Mouse (Mus musculus) heart, embryonic 14.5 days (tissue): ENCODE measurements around the gene Gm29735. TPM values are rescaled to one million over a fixed set of nuclear protein-coding genes. Genes with fewer than 3 reads are reported as not detected.
"Not testable (repeated sequence)": the region's sequence is repeated elsewhere in the genome, so short reads cannot be mapped to it uniquely, and the experiment has no call there.

Source experiments
- ATAC-seq: fragments of 200-750 bp; cut with Nextera tagmentation; 2 replicates; pipeline ENCODE4 v1.8.0; 2017; ENCODE audit warnings: low read depth, moderate TSS enrichment; ENCODE audit not compliant: insufficient number of reproducible peaks, insufficient read depth, low FRiP score
- H3K27ac ChIP-seq, 2 experiments: fragments of 200-500 bp in 1 of 2; fragments of 300-500 bp in 1 of 2; sonication (generic) in 1 of 2; replicated peaks in 1 of 2; 2 replicates each; pipeline ENCODE4 v1.5.1; 2012 to 2014; ENCODE audit warnings: low read depth in 2 of 2, low read length in 2 of 2, control low read depth in 1 of 2, mild to moderate bottlenecking in 1 of 2, mixed read lengths in 1 of 2; ENCODE audit not compliant: control insufficient read depth in 1 of 2, insufficient read depth in 1 of 2
- H3K27me3 ChIP-seq: fragments of 300-500 bp; sonication (generic); 2 replicates; pipeline ENCODE4 v1.6.1; 2014; ENCODE audit warnings: mild to moderate bottlenecking, low read length, control low read depth; ENCODE audit not compliant: control insufficient read depth, insufficient read depth
- H3K36me3 ChIP-seq: fragments of 300-500 bp; sonication (generic); 2 replicates; pipeline ENCODE4 v1.6.1; 2014; ENCODE audit warnings: mild to moderate bottlenecking, control low read depth, low read length, mixed read lengths; ENCODE audit not compliant: control insufficient read depth, insufficient read depth
- H3K4me1 ChIP-seq, 2 experiments: fragments of 200-500 bp in 1 of 2; fragments of 300-500 bp in 1 of 2; sonication (generic) in 1 of 2; 2 replicates each; pipeline ENCODE4 v1.6.1; 2012 to 2014; ENCODE audit warnings: low read length in 2 of 2, control low read depth in 1 of 2, mixed read lengths in 1 of 2; ENCODE audit not compliant: control insufficient read depth in 2 of 2, insufficient read depth in 2 of 2
- H3K4me2 ChIP-seq: fragments of 300-500 bp; sonication (generic); 2 replicates; pipeline ENCODE4 v1.6.1; 2014; ENCODE audit warnings: mild to moderate bottlenecking, low read length
- H3K4me3 ChIP-seq, 2 experiments: fragments of 200-500 bp in 1 of 2; fragments of 300-500 bp in 1 of 2; sonication (generic) in 1 of 2; 2 replicates each; pipeline ENCODE4 v1.5.1; 2012 to 2014; ENCODE audit warnings: low read length in 2 of 2, mild to moderate bottlenecking in 2 of 2, control low read depth in 1 of 2, low read depth in 1 of 2, moderate library complexity in 1 of 2; ENCODE audit not compliant: control insufficient read depth in 1 of 2, insufficient read depth in 1 of 2
- H3K9ac ChIP-seq: fragments of 300-500 bp; sonication (generic); 2 replicates; pipeline ENCODE4 v1.6.1; 2014; ENCODE audit warnings: mild to moderate bottlenecking, low read length
- H3K9me3 ChIP-seq: fragments of 300-500 bp; sonication (generic); 2 replicates; pipeline ENCODE4 v1.6.1; 2016; ENCODE audit warnings: low read length, control low read depth; ENCODE audit not compliant: control insufficient read depth
- WGBS: fragments of 180-500 bp; shearing (Covaris S2); extraction: QIAGEN DNeasy Blood & Tissue Kit; methylation state at CpG from one replicate; pipeline ENCODE4 v1.1.7; 2014; 5-methylcytosine and 5-hydroxymethylcytosine counted together
- polyA plus RNA-seq: library from polyadenylated mRNA; unstranded; fragments of >200 nt; fragmentation: Nextera tagmentation; extraction: Ambion mirVana; gene quantifications from 2 replicates; pipeline ENCODE4 v1.2.1, GENCODE M21; 2014

Gm29735 gene
- polyA plus RNA-seq, 1 experiment from 2014 or later, result not detected

- WGBS, result 33% methylated on average over 4 of the region's 4 CpGs
Measured at GRCm38 (mm10) chr7:142145413-142145940, 11.4 kb downstream of the Gm29735 start.

GRCm38 (mm10) chr7:142144507-142144906 is 12.4 kb downstream of the Gm29735 start, which contains the start of gene Gm45337:
Gene Gm45337 (minus strand): TSS chr7:142144607.
- no peak for ATAC-seq
- Histone ChIP-seq H3K4me1 (peaks cover 0 to 2% of the 10 kb centered on the region in 2 experiments; a peak in 1 of 4 replicates), H3K4me2 (no peak within 1 kb of the TSS), H3K9ac (no peak within 1 kb of the TSS), H3K9me3 (no peaks in the 10 kb centered on the region), H3K27ac (no peak within 1 kb of the TSS), H3K36me3 (no peaks in the 10 kb centered on the region), H3K27me3 (0 out of 2 replicates have a peak, but pooled peaks cover 5% of the 10 kb centered on the region), H3K4me3 (no peak within 1 kb of the TSS)
- WGBS, result 57% methylated on average over 1 of the region's 1 CpGs

More at GRCm38 (mm10) chr7:142145413-142145940, 11.4 kb downstream of the Gm29735 start:
- Histone ChIP-seq H3K36me3 (no peaks in the 10 kb centered on the region), H3K9me3 (no peaks in the 10 kb centered on the region), H3K4me3 (no peak overlapping the region), H3K9ac (no peak overlapping the region), H3K27ac (no peak overlapping the region), H3K4me2 (no peak overlapping the region), H3K27me3 (0 out of 2 replicates have a peak, but pooled peaks cover 5% of the 10 kb centered on the region), H3K4me1 (peaks cover 0 to 2% of the 10 kb centered on the region in 2 experiments; a peak in 1 of 4 replicates)
- no peak for ATAC-seq

- H3K4me1 ChIP-seq, result not testable (repeated sequence)
Measured at GRCm38 (mm10) chr7:142143506-142144010, 13.4 kb downstream of the Gm29735 start.

GRCm38 (mm10) chr7:142140696-142141095 is 16.2 kb downstream of the Gm29735 start:
- 8% methylated on average over 1 of the region's 1 CpGs for WGBS
- Histone ChIP-seq H3K4me3 (no peak overlapping the region), H3K4me1 (peaks cover 0 to 2% of the 10 kb centered on the region in 2 experiments; a peak in 1 of 4 replicates), H3K27ac (no peak overlapping the region), H3K9ac (no peak overlapping the region), H3K36me3 (no peaks in the 10 kb centered on the region), H3K9me3 (no peaks in the 10 kb centered on the region), H3K4me2 (no peak overlapping the region), H3K27me3 (0 out of 2 replicates have a peak, but pooled peaks cover 5% of the 10 kb centered on the region)
- no peak for ATAC-seq

More at GRCm38 (mm10) chr7:142143506-142144010, 13.4 kb downstream of the Gm29735 start:
- not testable (repeated sequence) for H3K27me3 ChIP-seq, H3K9ac ChIP-seq, H3K27ac ChIP-seq, H3K36me3 ChIP-seq, H3K9me3 ChIP-seq, H3K4me2 ChIP-seq, H3K4me3 ChIP-seq, ATAC-seq
- 23% methylated on average over 1 of the region's 1 CpGs for WGBS

- not testable (repeated sequence) for H3K4me1 ChIP-seq, H3K27me3 ChIP-seq, H3K4me3 ChIP-seq, H3K27ac ChIP-seq, H3K9me3 ChIP-seq, H3K4me2 ChIP-seq, ATAC-seq, H3K36me3 ChIP-seq, H3K9ac ChIP-seq
- WGBS, result 53% methylated on average over 2 of the region's 2 CpGs
Measured at GRCm38 (mm10) chr7:142135934-142136333, 21.0 kb downstream of the Gm29735 start, which contains the start of gene Gm39115. Gene Gm39115 (minus strand): TSS chr7:142136034.

- Histone ChIP-seq H3K27ac (no peak overlapping the region), H3K27me3 (0 out of 2 replicates have a peak, but pooled peaks cover 6% of the 10 kb centered on the region), H3K4me2 (no peak overlapping the region), H3K9me3 (no peaks in the 10 kb centered on the region), H3K36me3 (no peaks in the 10 kb centered on the region), H3K9ac (no peak overlapping the region), H3K4me1 (no peaks in the 10 kb centered on the region), H3K4me3 (no peak overlapping the region)
- no peak for ATAC-seq
- 43% methylated on average over 4 of the region's 4 CpGs for WGBS
Measured at GRCm38 (mm10) chr7:142134206-142134995, 22.5 kb downstream of the Gm29735 start.

- no peak overlapping the region for H3K4me3 ChIP-seq
- H3K9ac ChIP-seq, result no peak overlapping the region
- H3K27ac ChIP-seq, result no peak overlapping the region
- H3K27me3 ChIP-seq, result no peaks in the 10 kb centered on the region
- H3K36me3 ChIP-seq, result no peaks in the 10 kb centered on the region
- no peak overlapping the region for H3K4me2 ChIP-seq
- 55% methylated on average over 4 of the region's 4 CpGs for WGBS
- no peaks in the 10 kb centered on the region for H3K4me1 ChIP-seq
- no peak for ATAC-seq
- no peaks in the 10 kb centered on the region for H3K9me3 ChIP-seq
Measured at GRCm38 (mm10) chr7:142128843-142129242, 28.1 kb downstream of the Gm29735 start.
